Mouse (Mus musculus) forebrain, embryonic 14.5 days (tissue): ENCODE data around the gene Dock6. TPM values are rescaled to one million over a fixed set of nuclear protein-coding genes. Genes with fewer than 3 reads are reported as not detected.

Experiments used
- ATAC-seq: fragments of 200-750 bp; cut with Nextera tagmentation; 2 replicates; pipeline ENCODE4 v1.8.0; 2017; ENCODE audit warnings: mild to moderate bottlenecking, moderate library complexity
- DNase-seq: peaks from one replicate; pipeline ENCODE4 v3.0.0-alpha.2; 2015; ENCODE audit warnings: low spot score
- H3K27ac ChIP-seq: fragments of 300-500 bp; sonication (generic); 2 replicates; pipeline ENCODE4 v1.5.1; 2014; ENCODE audit warnings: low read depth, mild to moderate bottlenecking, control low read depth, low read length, moderate library complexity
- H3K27me3 ChIP-seq: fragments of 300-500 bp; sonication (generic); replicated peaks from 2 replicates; pipeline ENCODE4 v1.6.1; 2014; ENCODE audit warnings: low read length, control low read depth, mixed read lengths; ENCODE audit not compliant: control insufficient read depth, insufficient read depth
- H3K36me3 ChIP-seq: fragments of 300-500 bp; sonication (generic); 2 replicates; pipeline ENCODE4 v1.6.1; 2014; ENCODE audit warnings: low read length, control low read depth; ENCODE audit not compliant: control insufficient read depth, insufficient read depth
- H3K4me1 ChIP-seq: fragments of 300-500 bp; sonication (generic); 2 replicates; pipeline ENCODE4 v1.6.1; 2014; ENCODE audit warnings: antibody characterized with exemption, low read length, control low read depth; ENCODE audit not compliant: control insufficient read depth, insufficient read depth
- H3K4me2 ChIP-seq: fragments of 300-500 bp; sonication (generic); 2 replicates; pipeline ENCODE4 v1.6.1; 2014; ENCODE audit warnings: mild to moderate bottlenecking, control low read depth, low read length
- H3K4me3 ChIP-seq: fragments of 300-500 bp; sonication (generic); 2 replicates; pipeline ENCODE4 v1.5.1; 2014; ENCODE audit warnings: low read depth, low read length, control low read depth
- H3K9ac ChIP-seq: fragments of 300-500 bp; sonication (generic); 2 replicates; pipeline ENCODE4 v1.6.1; 2014; ENCODE audit warnings: mild to moderate bottlenecking, low read length, control low read depth, moderate library complexity
- H3K9me3 ChIP-seq: fragments of 300-500 bp; sonication (generic); replicated peaks from 2 replicates; pipeline ENCODE4 v1.6.1; 2016; ENCODE audit warnings: low read length, control low read depth, mixed read lengths; ENCODE audit not compliant: control insufficient read depth
- WGBS: fragments of 180-500 bp; shearing (Covaris S2); extraction: QIAGEN DNeasy Blood & Tissue Kit; methylation state at CpG from one replicate; pipeline ENCODE4 v1.1.7; 2014; 5-methylcytosine and 5-hydroxymethylcytosine counted together
- polyA plus RNA-seq: library from polyadenylated mRNA; unstranded; fragments of >200 nt; fragmentation: Nextera tagmentation; extraction: Ambion mirVana; gene quantifications from 2 replicates; pipeline ENCODE4 v1.2.1, GENCODE M21; 2014

The Dock6 gene
- polyA plus RNA-seq, 1 experiment from 2014 or later: 6.7 TPM

GRCm38 (mm10) chr9:21841340-21841739, 11.1 kb downstream of the Dock6 start:
- no peaks in the 10 kb centered on the region for H3K36me3 ChIP-seq
- no peaks in the 10 kb centered on the region for H3K27me3 ChIP-seq
- H3K9ac ChIP-seq: no peak overlapping the region
- H3K4me3 ChIP-seq: no peak overlapping the region
- 95% methylated on average over 6 of the region's 6 CpGs for WGBS
- no peaks in the 10 kb centered on the region for H3K9me3 ChIP-seq
- H3K27ac ChIP-seq: no peak overlapping the region
- ATAC-seq (no peak), DNase-seq (no peak)
- H3K4me2 ChIP-seq: no peak overlapping the region
- no peaks in the 10 kb centered on the region for H3K4me1 ChIP-seq

GRCm38 (mm10) chr9:21840115-21840787, 12.2 kb downstream of the Dock6 start:
- no peaks in the 10 kb centered on the region for H3K9me3 ChIP-seq
- no peak overlapping the region for H3K4me3 ChIP-seq
- no peaks in the 10 kb centered on the region for H3K27me3 ChIP-seq
- no peak overlapping the region for H3K9ac ChIP-seq
- 0 out of 2 replicates have a peak, but pooled peaks have one; percentile 54 for ATAC-seq
- peak; percentile 60 for DNase-seq
- 56% methylated on average over 8 of the region's 8 CpGs for WGBS
- H3K27ac ChIP-seq: no peak overlapping the region
- H3K4me1 ChIP-seq: no peaks in the 10 kb centered on the region
- no peaks in the 10 kb centered on the region for H3K36me3 ChIP-seq
- H3K4me2 ChIP-seq: no peak overlapping the region

GRCm38 (mm10) chr9:21837690-21838089, 14.7 kb downstream of the Dock6 start:
- H3K36me3 ChIP-seq: no peaks in the 10 kb centered on the region
- H3K9me3 ChIP-seq: no peaks in the 10 kb centered on the region
- H3K4me1 ChIP-seq: no peaks in the 10 kb centered on the region
- DNase-seq: no peak
- ATAC-seq: no peak
- no peak overlapping the region for H3K27ac ChIP-seq
- no peak overlapping the region for H3K4me3 ChIP-seq
- H3K9ac ChIP-seq: no peak overlapping the region
- H3K27me3 ChIP-seq: no peaks in the 10 kb centered on the region
- 95% methylated on average over 2 of the region's 2 CpGs for WGBS
- H3K4me2 ChIP-seq: no peak overlapping the region

GRCm38 (mm10) chr9:21835258-21835912, 17.1 kb downstream of the Dock6 start, which contains the start of gene Angptl8:
Gene Angptl8, plus strand, starts transcription at chr9:21835510.
- H3K4me1 ChIP-seq: no peaks in the 10 kb centered on the region
- no peak within 1 kb of the TSS for H3K27ac ChIP-seq
- 87% methylated on average over 15 of the region's 15 CpGs for WGBS
- no peak for DNase-seq
- H3K27me3 ChIP-seq: no peaks in the 10 kb centered on the region
- H3K9me3 ChIP-seq: no peaks in the 10 kb centered on the region
- no peak within 1 kb of the TSS for H3K9ac ChIP-seq
- no peak for ATAC-seq
- H3K4me3 ChIP-seq: no peak within 1 kb of the TSS
- H3K4me2 ChIP-seq: no peak within 1 kb of the TSS
- no peaks in the 10 kb centered on the region for H3K36me3 ChIP-seq

GRCm38 (mm10) chr9:21831558-21832240, 20.7 kb downstream of the Dock6 start:
- H3K4me3 ChIP-seq: no peak overlapping the region

GRCm38 (mm10) chr9:21830936-21831335, 21.5 kb downstream of the Dock6 start:
- H3K4me1 ChIP-seq: no peaks in the 10 kb centered on the region
- no peaks in the 10 kb centered on the region for H3K27me3 ChIP-seq
- no peak for ATAC-seq
- no peak overlapping the region for H3K4me2 ChIP-seq
- H3K9ac ChIP-seq: no peak overlapping the region
- no peak overlapping the region for H3K4me3 ChIP-seq
- H3K27ac ChIP-seq: no peak overlapping the region
- H3K36me3 ChIP-seq: no peaks in the 10 kb centered on the region
- H3K9me3 ChIP-seq: no peaks in the 10 kb centered on the region
- no peak for DNase-seq
- WGBS: 85% methylated on average over 11 of the region's 11 CpGs

More at GRCm38 (mm10) chr9:21831558-21832240, 20.7 kb downstream of the Dock6 start:
- Histone ChIP-seq H3K4me1 (no peaks in the 10 kb centered on the region), H3K36me3 (no peaks in the 10 kb centered on the region), H3K9me3 (no peaks in the 10 kb centered on the region), H3K9ac (no peak overlapping the region), H3K27me3 (no peaks in the 10 kb centered on the region), H3K27ac (no peak overlapping the region), H3K4me2 (no peak overlapping the region)
- DNase-seq: no peak
- 88% methylated on average over 20 of the region's 20 CpGs for WGBS
- no peak for ATAC-seq

- DNase-seq: no peak
- Histone ChIP-seq H3K4me1 (no peaks in the 10 kb centered on the region), H3K27ac (no peak overlapping the region), H3K27me3 (no peaks in the 10 kb centered on the region), H3K9ac (no peak overlapping the region), H3K36me3 (no peaks in the 10 kb centered on the region), H3K9me3 (no peaks in the 10 kb centered on the region), H3K4me2 (no peak overlapping the region), H3K4me3 (no peak overlapping the region)
- ATAC-seq: no peak
- WGBS: 72% methylated on average over 5 of the region's 5 CpGs
Measured at GRCm38 (mm10) chr9:21830461-21830850, 22.0 kb downstream of the Dock6 start.

- Histone ChIP-seq H3K9ac (no peak overlapping the region), H3K4me2 (no peak overlapping the region), H3K4me3 (no peak overlapping the region), H3K36me3 (no peaks in the 10 kb centered on the region), H3K27ac (no peak overlapping the region), H3K27me3 (no peaks in the 10 kb centered on the region), H3K4me1 (no peaks in the 10 kb centered on the region), H3K9me3 (no peaks in the 10 kb centered on the region)
- no peak for DNase-seq
- 90% methylated on average over 14 of the region's 14 CpGs for WGBS
- ATAC-seq: no peak
Measured at GRCm38 (mm10) chr9:21829834-21830460, 22.5 kb downstream of the Dock6 start.
